Mouse (Mus musculus): Measurements from ENCODE around the gene 1700061G19Rik. TPM values are rescaled to one million over a fixed set of nuclear protein-coding genes. Genes with fewer than 3 reads are reported as not detected.

The 1700061G19Rik gene
- total and polyA plus RNA-seq, 3 experiments = 0.27 to 0.68 TPM; not detected in 1

DNA sequence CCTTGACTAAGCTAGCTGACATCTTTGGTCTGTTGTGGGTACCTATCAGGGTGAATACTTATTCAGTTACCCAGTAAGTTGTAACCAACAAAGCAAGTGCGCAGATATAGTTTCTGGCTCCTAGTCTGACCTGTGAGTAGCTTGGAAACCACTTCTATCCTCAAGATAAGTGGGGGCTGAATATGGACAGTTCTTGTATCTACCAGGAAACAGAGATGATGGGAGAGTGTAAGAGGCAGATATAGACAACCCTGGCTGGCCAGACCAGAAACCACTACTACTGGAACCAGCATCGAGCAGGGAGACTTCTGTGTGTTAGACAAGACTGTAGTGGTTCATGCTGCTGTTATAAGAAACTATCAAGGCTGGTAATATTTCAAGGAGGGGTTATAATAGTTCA, 14.7 kb downstream of the 1700061G19Rik start (continued):
- TF ChIP-seq ELF1 (IDR thresholded peaks at IDR 0.05; ENCODE audit: low read depth, low read length) (no peak), TAL1 (IDR thresholded peaks at IDR 0.05; ENCODE audit: low read length) (peak; percentile 55), RCOR1 (IDR thresholded peaks at IDR 0.05; ENCODE audit: low read depth, low read length) (peak; percentile 73), TCF12 (IDR thresholded peaks at IDR 0.05; ENCODE audit: low read depth, low read length) (peak; percentile 88), RAD21 (IDR thresholded peaks at IDR 0.05; ENCODE audit: low read depth, low read length) (no peak), KAT2A (conservative IDR thresholded peaks at IDR 0.05; ENCODE audit: low read depth, low read length) (no peak), USF2 (IDR thresholded peaks at IDR 0.05; ENCODE audit: borderline replicate concordance in 1 of 2, insufficient read depth in 1 of 2, low read depth in 1 of 2, low read length in 2 of 2) (no peak), JUND (IDR thresholded peaks at IDR 0.05; ENCODE audit: low read depth, low read length) (no peak), MAZ (IDR thresholded peaks at IDR 0.05; ENCODE audit: low read depth, low read length) (no peak), ZNF384 (IDR thresholded peaks at IDR 0.05; ENCODE audit: low read depth, low read length) (no peak), ETS1 (IDR thresholded peaks at IDR 0.05; ENCODE audit: low read depth, low read length) (peak; percentile 64), MAX (IDR thresholded peaks at IDR 0.05; ENCODE audit: low read length) (no peak), CHD2 (IDR thresholded peaks at IDR 0.05; ENCODE audit: low read length) (no peak), SMC3 (IDR thresholded peaks at IDR 0.05; ENCODE audit: low read depth, low read length) (no peak)

DNA sequence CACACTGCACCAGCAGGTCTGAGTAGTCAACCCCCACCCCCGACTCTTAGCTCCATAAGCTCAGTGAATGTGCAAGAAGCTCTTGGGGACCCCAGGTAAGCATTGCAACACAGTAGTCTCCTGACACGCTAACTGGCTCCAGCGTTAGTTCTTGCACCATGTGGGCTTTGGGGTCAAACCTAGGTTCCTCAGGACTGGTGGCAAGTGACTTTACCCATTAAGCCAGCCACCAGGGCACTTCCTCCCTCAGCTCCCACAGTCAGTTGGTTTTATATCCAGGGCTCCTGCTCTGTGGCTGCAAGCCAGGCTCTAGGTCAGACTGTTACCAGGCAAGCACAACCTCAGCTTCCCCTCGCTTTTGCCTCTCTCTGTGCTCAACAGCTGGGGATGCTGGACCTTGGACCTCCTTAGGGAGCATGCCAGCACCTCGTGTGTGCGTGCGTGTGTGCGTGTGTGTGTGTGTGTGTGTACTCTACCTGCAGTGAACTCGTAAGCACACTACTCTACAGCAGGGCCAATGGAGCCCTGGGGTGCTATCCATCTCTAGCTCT, 20.2 kb downstream of the 1700061G19Rik start:
- Histone ChIP-seq H3K4me3 (ENCODE audit: control insufficient read depth in 1 of 2, insufficient read depth in 1 of 2, low read depth in 2 of 2, low read length in 2 of 2) (no peak overlapping the region), H3K9ac (ENCODE audit: control insufficient read depth, low read depth, low read length, poor library complexity, severe bottlenecking) (no peak overlapping the region), H3K9me3 (replicated peaks; ENCODE audit: insufficient read depth, low read length) (no peaks in the 10 kb centered on the region), H3K79me2 (ENCODE audit: control insufficient read depth, insufficient read depth, low read length, poor library complexity) (no peaks in the 10 kb centered on the region), H3K4me1 (ENCODE audit: control insufficient read depth in 1 of 2, insufficient read depth in 2 of 2, low read length in 2 of 2) (peaks cover 0 to under 1% of the 10 kb centered on the region in 2 experiments; a peak in 1 of 4 replicates), H3K36me3 (ENCODE audit: control insufficient read depth in 1 of 2, insufficient read depth in 2 of 2, low read length in 2 of 2) (no peaks in the 10 kb centered on the region; a peak in 3 of 4 replicates), H3K27ac (ENCODE audit: control insufficient read depth, low read depth, low read length) (no peak overlapping the region), H3K27me3 (ENCODE audit: control insufficient read depth in 1 of 2, insufficient read depth in 2 of 2, low read length in 2 of 2) (no peaks in the 10 kb centered on the region)
- TF ChIP-seq CHD2 (IDR thresholded peaks at IDR 0.05; ENCODE audit: low read length) (no peak), SIN3A (IDR thresholded peaks at IDR 0.05; ENCODE audit: low read length) (no peak)
- DNase-seq (ENCODE audit: low read depth, low spot score) = no peak

DNA sequence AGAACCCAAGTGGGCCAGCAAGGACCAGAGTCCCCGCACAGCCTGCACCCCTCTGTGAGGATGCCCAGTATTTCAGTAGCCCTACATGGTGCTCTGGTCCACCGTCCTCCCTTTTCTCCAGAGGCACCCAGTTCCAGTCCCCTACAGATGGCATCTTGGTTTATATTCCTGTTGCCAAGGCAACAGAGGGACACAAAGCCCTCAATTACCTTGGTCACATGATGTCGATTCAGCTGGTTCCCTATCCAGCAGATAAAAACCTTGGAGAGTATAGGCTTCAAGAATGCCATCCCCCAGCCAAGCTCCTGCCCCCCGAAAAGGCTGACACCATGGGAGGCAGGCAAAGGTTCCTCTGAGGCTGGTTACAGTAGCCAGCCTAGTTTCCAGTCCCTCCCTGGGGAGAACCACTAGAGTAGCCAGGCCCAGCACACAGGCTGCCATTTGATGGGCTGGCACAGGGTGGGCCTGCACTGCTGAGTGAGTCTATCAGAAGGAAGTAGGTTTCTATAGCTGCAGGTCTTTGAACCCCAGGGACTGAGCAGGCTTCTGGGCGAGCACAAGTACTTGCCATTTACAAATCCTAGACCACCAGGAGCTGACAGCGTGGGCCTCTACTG, 21.3 kb downstream of the 1700061G19Rik start:
- H3K79me2 ChIP-seq (ENCODE audit: control insufficient read depth, insufficient read depth, low read length, poor library complexity) = no peaks in the 10 kb centered on the region
- no peak overlapping the region for H3K27ac ChIP-seq (ENCODE audit: control insufficient read depth, low read depth, low read length)
- H3K9ac ChIP-seq (ENCODE audit: control insufficient read depth, low read depth, low read length, poor library complexity, severe bottlenecking) = no peak overlapping the region
- H3K4me1 ChIP-seq (ENCODE audit: control insufficient read depth in 1 of 2, insufficient read depth in 2 of 2, low read length in 2 of 2) = no peaks in the 10 kb centered on the region
- H3K36me3 ChIP-seq (ENCODE audit: control insufficient read depth in 1 of 2, insufficient read depth in 2 of 2, low read length in 2 of 2) = no peaks in the 10 kb centered on the region; a peak in 2 of 4 replicates
- H3K4me3 ChIP-seq (ENCODE audit: control insufficient read depth in 1 of 2, insufficient read depth in 1 of 2, low read depth in 2 of 2, low read length in 2 of 2) = no peak overlapping the region
- no peak for TF ChIP-seq RAD21 (IDR thresholded peaks at IDR 0.05; ENCODE audit: low read depth, low read length)
- no peak for TF ChIP-seq CHD1 (IDR thresholded peaks at IDR 0.05; ENCODE audit: low read depth, low read length)
- no peak for TF ChIP-seq POLR2AphosphoS5 (IDR thresholded peaks at IDR 0.05; ENCODE audit: borderline replicate concordance, low read depth, low read length)
- no peak for TF ChIP-seq USF2 (IDR thresholded peaks at IDR 0.05; ENCODE audit: borderline replicate concordance in 1 of 2, insufficient read depth in 1 of 2, low read depth in 1 of 2, low read length in 2 of 2)
- no peak for TF ChIP-seq KAT2A (conservative IDR thresholded peaks at IDR 0.05; ENCODE audit: low read depth, low read length)
- no peak for TF ChIP-seq MAFK (IDR thresholded peaks at IDR 0.05; ENCODE audit: borderline replicate concordance, low read depth, low read length)
- H3K27me3 ChIP-seq (ENCODE audit: control insufficient read depth in 1 of 2, insufficient read depth in 2 of 2, low read length in 2 of 2) = no peaks in the 10 kb centered on the region
- H3K9me3 ChIP-seq (replicated peaks; ENCODE audit: insufficient read depth, low read length) = no peaks in the 10 kb centered on the region
- no peak for DNase-seq (ENCODE audit: low read depth, low spot score)

All from MEL (cell line).